Mouse (Mus musculus) stomach, postnatal 0 days (tissue): ENCODE measurements at regions not wholly inside any gene's neighbourhood (a gene's known extent, or its start where the extent isn't known, plus 50 kb on each side); places are given as distances from the start of the nearest gene placed in this dataset.
"Not testable (repeated sequence)": the region's sequence is repeated elsewhere in the genome, so short reads cannot be mapped to it uniquely, and the experiment has no call there.

Experiments
- ATAC-seq: fragments of 200-750 bp; cut with Nextera tagmentation; 2 replicates; pipeline ENCODE4 v1.8.0; 2017; ENCODE audit not compliant: low FRiP score, low TSS enrichment
- DNase-seq: peaks from one replicate; pipeline ENCODE4 v3.0.0-alpha.2; 2016; ENCODE audit warnings: low spot score
- H3K27ac ChIP-seq: fragments of 300-500 bp; sonication (generic); replicated peaks from 2 replicates; pipeline ENCODE4 v1.5.1; 2014; ENCODE audit warnings: mild to moderate bottlenecking, control low read depth
- H3K27me3 ChIP-seq: fragments of 300-500 bp; sonication (generic); 2 replicates; pipeline ENCODE4 v1.6.1; 2014; ENCODE audit warnings: low read length; ENCODE audit not compliant: control insufficient read depth, insufficient read depth
- H3K36me3 ChIP-seq: fragments of 300-500 bp; sonication (generic); 2 replicates; pipeline ENCODE4 v1.6.1; 2014; ENCODE audit warnings: low read length, mixed read lengths; ENCODE audit not compliant: control insufficient read depth, insufficient read depth
- H3K4me1 ChIP-seq: fragments of 300-500 bp; sonication (generic); replicated peaks from 2 replicates; pipeline ENCODE4 v1.6.1; 2014; ENCODE audit warnings: antibody characterized with exemption; ENCODE audit not compliant: control insufficient read depth, insufficient read depth
- H3K4me2 ChIP-seq: fragments of 300-500 bp; sonication (generic); replicated peaks from 2 replicates; pipeline ENCODE4 v1.6.1; 2014; ENCODE audit warnings: low read depth, mild to moderate bottlenecking, control low read depth, moderate library complexity
- H3K4me3 ChIP-seq: fragments of 300-500 bp; sonication (generic); 2 replicates; pipeline ENCODE4 v1.5.1; 2014; ENCODE audit warnings: low read depth, low read length, control low read depth
- H3K9ac ChIP-seq: fragments of 300-500 bp; sonication (generic); 2 replicates; pipeline ENCODE4 v1.6.1; 2014; ENCODE audit warnings: mild to moderate bottlenecking, low read length, control low read depth, mixed read lengths
- H3K9me3 ChIP-seq: fragments of 300-500 bp; sonication (generic); 2 replicates; pipeline ENCODE4 v1.6.1; 2016; ENCODE audit warnings: low read length; ENCODE audit not compliant: control insufficient read depth
- CTCF ChIP-seq: IDR thresholded peaks from 2 replicates; pipeline ENCODE4 v1.5.1; 2016; ENCODE audit warnings: antibody characterized with exemption, low read depth, mild to moderate bottlenecking, moderate library complexity
- EP300 ChIP-seq: optimal IDR thresholded peaks from 2 replicates; pipeline ENCODE3; 2016; ENCODE audit warnings: antibody characterized with exemption
- WGBS: fragments of 180-500 bp; shearing (Covaris S2); extraction: QIAGEN DNeasy Blood & Tissue Kit; methylation state at CpG from one replicate; pipeline ENCODE4 v1.1.7; 2014; 5-methylcytosine and 5-hydroxymethylcytosine counted together

- ATAC-seq = no peak
Measured at GRCm38 (mm10) chr6:70111892-70112291, 680.1 kb downstream of the Rpia start.

GRCm38 (mm10) chr6:70109412-70109811 lies 682.6 kb downstream of the Rpia start:
- not testable (repeated sequence) for H3K4me3 ChIP-seq, H3K27me3 ChIP-seq, ATAC-seq, H3K4me2 ChIP-seq, H3K36me3 ChIP-seq, H3K9ac ChIP-seq, DNase-seq, H3K9me3 ChIP-seq, H3K4me1 ChIP-seq, H3K27ac ChIP-seq

More at GRCm38 (mm10) chr6:70111892-70112291, 680.1 kb downstream of the Rpia start:
- H3K27me3 ChIP-seq = no peaks in the 10 kb centered on the region
- no peaks in the 10 kb centered on the region for H3K9me3 ChIP-seq
- no peak overlapping the region for H3K9ac ChIP-seq
- H3K4me1 ChIP-seq = no peaks in the 10 kb centered on the region
- no peak overlapping the region for H3K4me3 ChIP-seq
- no peaks in the 10 kb centered on the region for H3K36me3 ChIP-seq
- DNase-seq = no peak
- no peak overlapping the region for H3K27ac ChIP-seq
- no peak overlapping the region for H3K4me2 ChIP-seq
- TF ChIP-seq EP300 (no peak), CTCF (no peak)

DNA sequence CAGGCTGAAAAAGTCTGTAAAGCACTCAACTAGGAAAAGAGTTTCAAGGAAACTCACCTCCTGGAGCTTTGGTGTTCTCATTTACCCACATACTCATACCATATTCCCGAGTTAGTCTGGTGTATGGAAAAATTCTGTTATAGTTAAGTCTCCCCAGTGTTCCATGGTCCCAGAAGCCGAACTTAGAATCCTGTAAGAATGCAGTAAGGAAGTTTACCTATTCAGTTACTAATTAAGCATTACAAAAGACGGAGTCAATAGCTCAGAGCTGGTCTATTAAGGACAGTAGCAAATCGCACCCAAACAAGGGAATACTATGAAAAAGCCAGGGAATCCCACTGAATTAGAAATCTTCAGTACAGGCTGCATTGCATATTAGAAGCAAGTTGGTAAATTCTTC lies 688.3 kb downstream of the Rpia start:
- Histone ChIP-seq H3K27me3 (no peaks in the 10 kb centered on the region), H3K9me3 (no peaks in the 10 kb centered on the region), H3K9ac (no peak overlapping the region), H3K4me3 (no peak overlapping the region), H3K27ac (no peak overlapping the region), H3K36me3 (no peaks in the 10 kb centered on the region), H3K4me1 (no peaks in the 10 kb centered on the region), H3K4me2 (no peak overlapping the region)
- ATAC-seq (no peak), DNase-seq (no peak)
- WGBS = 39% methylated on average over 4 of the region's 4 CpGs
- TF ChIP-seq CTCF (no peak), EP300 (no peak)

GRCm38 (mm10) chr6:70103174-70103573 lies 688.9 kb downstream of the Rpia start:
- 38% methylated on average over 1 of the region's 1 CpGs for WGBS
- not testable (repeated sequence) for H3K4me3 ChIP-seq, ATAC-seq, H3K36me3 ChIP-seq, H3K9ac ChIP-seq, H3K27ac ChIP-seq, H3K9me3 ChIP-seq, DNase-seq, H3K4me1 ChIP-seq, H3K27me3 ChIP-seq, H3K4me2 ChIP-seq

DNA sequence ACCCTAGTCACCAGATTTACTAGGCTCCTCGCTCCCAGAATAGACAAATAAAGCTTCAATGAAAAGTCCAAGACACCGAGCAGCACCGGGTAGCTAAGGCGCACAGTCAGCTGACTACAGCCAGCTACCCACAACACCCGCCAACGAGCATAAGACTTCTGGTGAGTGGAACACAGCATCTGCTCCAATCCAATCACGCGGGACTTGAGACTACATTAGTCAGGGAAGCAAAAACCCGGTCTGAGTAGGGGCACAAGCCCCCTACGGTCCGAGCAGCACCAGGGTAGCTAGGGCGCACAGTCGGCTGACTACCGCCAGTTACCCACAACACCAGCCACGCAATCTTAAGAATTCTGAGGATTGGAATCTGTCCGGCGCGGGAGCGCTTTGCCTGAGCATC lies 704.0 kb downstream of the Rpia start:
- Histone ChIP-seq H3K27ac (no peak overlapping the region), H3K4me2 (no peak overlapping the region), H3K4me1 (no peaks in the 10 kb centered on the region), H3K9me3 (no peaks in the 10 kb centered on the region), H3K27me3 (no peaks in the 10 kb centered on the region), H3K4me3 (no peak overlapping the region), H3K36me3 (no peaks in the 10 kb centered on the region), H3K9ac (no peak overlapping the region)
- TF ChIP-seq CTCF (no peak), EP300 (no peak)
- no peak for DNase-seq
- ATAC-seq = no peak
- 87% methylated on average over 19 of the region's 19 CpGs for WGBS

- Histone ChIP-seq H3K27me3 (no peaks in the 10 kb centered on the region), H3K9ac (no peak overlapping the region), H3K36me3 (no peaks in the 10 kb centered on the region), H3K4me2 (no peak overlapping the region), H3K9me3 (no peaks in the 10 kb centered on the region), H3K4me3 (no peak overlapping the region), H3K4me1 (no peaks in the 10 kb centered on the region), H3K27ac (no peak overlapping the region)
- ATAC-seq (no peak), DNase-seq (no peak)
- WGBS = 60% methylated on average over 4 of the region's 4 CpGs
- no peak for TF ChIP-seq EP300
- TF ChIP-seq CTCF = no peak
Measured at GRCm38 (mm10) chr6:70073841-70074240, 718.2 kb downstream of the Rpia start.

DNA sequence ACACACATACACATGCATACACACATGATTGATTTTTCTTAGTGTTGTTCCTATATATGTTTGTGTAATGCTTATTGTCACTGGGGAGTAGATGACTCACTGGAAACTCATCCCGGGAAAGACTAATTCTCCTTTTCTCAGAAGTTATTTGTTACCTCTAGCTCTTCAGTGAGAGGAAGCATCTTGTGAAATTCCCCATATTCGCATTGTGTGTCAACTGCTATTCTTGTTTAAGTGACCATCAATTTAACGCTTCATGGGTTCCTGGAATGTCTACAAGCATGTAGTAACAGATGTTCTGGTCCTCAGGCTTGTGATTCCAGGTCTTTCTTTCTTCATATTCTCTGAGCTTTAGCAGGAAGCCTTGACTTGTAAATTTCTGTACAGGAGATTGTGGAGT lies 720.0 kb downstream of the Rpia start:
- ATAC-seq (no peak), DNase-seq (no peak)
- WGBS = 77% methylated on average over 3 of the region's 3 CpGs

More for the DNA sequence above, 720.0 kb downstream of the Rpia start:
- no peak overlapping the region for H3K4me2 ChIP-seq
- no peaks in the 10 kb centered on the region for H3K36me3 ChIP-seq
- no peak overlapping the region for H3K27ac ChIP-seq
- TF ChIP-seq EP300 (no peak), CTCF (no peak)
- H3K4me1 ChIP-seq = no peaks in the 10 kb centered on the region
- H3K27me3 ChIP-seq = no peaks in the 10 kb centered on the region
- no peak overlapping the region for H3K9ac ChIP-seq
- no peak overlapping the region for H3K4me3 ChIP-seq
- H3K9me3 ChIP-seq = no peaks in the 10 kb centered on the region
